ENCODE assay signal across 8 mouse cellular contexts in genomic region chr11:116814076-116814883, GRCm38 (mm10). TPM values are rescaled to one million over a fixed set of nuclear protein-coding genes. Genes with fewer than 3 reads are reported as not detected.
DNase-seq lines count a peak whose midpoint lies in the region; ATAC-seq and TF ChIP-seq lines count a peak whose summit lies in the region.

No protein-coding gene starts in this region.

- no peaks in the 10 kb centered on the region for H3K9me3 ChIP-seq in intestine, postnatal 0 days (ENCODE audit: control insufficient read depth)
- no peaks in the 10 kb centered on the region for H3K9me3 ChIP-seq in lung, embryonic 15.5 days

- peak; percentile 25 for DNase-seq in cerebellum, adult 9-10 months
- no peak for DNase-seq in cerebellum, adult 8-10 months
- DNase-seq in embryo, embryonic 10.5 days (ENCODE audit: low spot score), result peak; percentile 78
- DNase-seq in heart, adult 11 months, result peak; percentile 99
- DNase-seq in skeletal muscle tissue, adult 2 months (ENCODE audit: low read depth, low spot score), result peak; percentile 78
- DNase-seq in left cerebral cortex, adult 8-10 months (ENCODE audit: low spot score in 2 of 2), result no peak

- ATAC-seq in intestine, postnatal 0 days, result no peak
- ATAC-seq in lung, embryonic 15.5 days (ENCODE audit: borderline replicate concordance, extremely low read depth, low FRiP score, low TSS enrichment), result peak; percentile 86

- no peaks in the 10 kb centered on the region for H3K27me3 ChIP-seq in intestine, postnatal 0 days (replicated peaks; ENCODE audit: control insufficient read depth, insufficient read depth, low read length)
- H3K27me3 ChIP-seq in lung, embryonic 15.5 days, result no peaks in the 10 kb centered on the region; the same call in 1 of the 2 replicates

- peaks cover 10% of the 10 kb centered on the region; the same call in 1 of the 2 replicates for H3K36me3 ChIP-seq in intestine, postnatal 0 days (ENCODE audit: control insufficient read depth, insufficient read depth)
- H3K36me3 ChIP-seq in lung, embryonic 15.5 days, result no peaks in the 10 kb centered on the region

- no peak overlapping the region for H3K4me3 ChIP-seq in intestine, postnatal 0 days (ENCODE audit: low read depth, low read length)
- H3K4me3 ChIP-seq in lung, embryonic 15.5 days, result no peak overlapping the region

- TF ChIP-seq CTCF in intestine, postnatal 0 days (IDR thresholded peaks at IDR 0.05; ENCODE audit: low read depth), result peak; percentile 13; the same call in 1 of the 2 replicates

- H3K4me2 ChIP-seq in intestine, postnatal 0 days (replicated peaks; ENCODE audit: low read depth), result peak overlapping the region; percentile 24; the same call in 1 of the 2 replicates
- H3K4me2 ChIP-seq in lung, embryonic 15.5 days, result peak overlapping the region; percentile 36

- H3K4me1 ChIP-seq in intestine, postnatal 0 days (replicated peaks; ENCODE audit: control insufficient read depth, insufficient read depth, low read length), result peaks cover 14% of the 10 kb centered on the region
- peaks cover 50% of the 10 kb centered on the region for H3K4me1 ChIP-seq in lung, embryonic 15.5 days

- 0 out of 2 replicates have a peak overlapping the region, but pooled peaks have one; percentile 13 for H3K9ac ChIP-seq in intestine, postnatal 0 days (ENCODE audit: low read depth, low read length)
- no peak overlapping the region for H3K9ac ChIP-seq in lung, embryonic 15.5 days

- H3K27ac ChIP-seq in intestine, postnatal 0 days (ENCODE audit: low read depth, low read length), result peak overlapping the region; percentile 37
- peak overlapping the region; percentile 91 for H3K27ac ChIP-seq in lung, embryonic 15.5 days

- WGBS in intestine, postnatal 0 days, result 32% methylated on average over 20 of the region's 20 CpGs
- whole genome bisulfite sequencing in lung, embryonic 15.5 days, result 21% methylated on average over 20 of the region's 20 CpGs

RNA-seq across cellular contexts. Expression of gene Mxra7, which starts 13.6 kb away (rescaled TPM):
- 33.6 and 39.4 TPM in 2 replicates for polyA plus RNA-seq in intestine, postnatal 0 days (2015; fragmentation: Nextera tagmentation; extraction: Ambion mirVana)
- 18.8 and 19.0 TPM in 2 replicates for polyA plus RNA-seq in lung, embryonic 15.5 days (2015; fragmentation: Nextera tagmentation; extraction: Ambion mirVana)
- total RNA-seq in left cerebral cortex, adult 8-10 months (2022), result 10 to 100 TPM; 20.0 to 23.0 (median 22.2) TPM

RNA-seq across cellular contexts. Expression of gene Mettl23, which starts 28.8 kb away (rescaled TPM):
- polyA plus RNA-seq in intestine, postnatal 0 days (2015; fragmentation: Nextera tagmentation; extraction: Ambion mirVana), result 34.1 and 37.1 TPM in 2 replicates
- polyA plus RNA-seq in lung, embryonic 15.5 days (2015; fragmentation: Nextera tagmentation; extraction: Ambion mirVana), result 61.3 and 61.9 TPM in 2 replicates
- total RNA-seq in left cerebral cortex, adult 8-10 months (2022), result 10 to 100 TPM; 20.2 to 24.3 (median 22.2) TPM

RNA-seq across cellular contexts. Expression of gene Jmjd6, which starts 29.0 kb away (rescaled TPM):
- 44.4 and 44.7 TPM in 2 replicates for polyA plus RNA-seq in intestine, postnatal 0 days (2015; fragmentation: Nextera tagmentation; extraction: Ambion mirVana)
- polyA plus RNA-seq in lung, embryonic 15.5 days (2015; fragmentation: Nextera tagmentation; extraction: Ambion mirVana), result 64.2 and 65.7 TPM in 2 replicates
- total RNA-seq in left cerebral cortex, adult 8-10 months (2022), result 10 to 100 TPM; 26.6 to 30.4 (median 28.8) TPM

RNA-seq across cellular contexts. Expression of gene Mfsd11, which starts 38.0 kb away (rescaled TPM):
- 100 and 109 TPM in 2 replicates for polyA plus RNA-seq in intestine, postnatal 0 days (2015; fragmentation: Nextera tagmentation; extraction: Ambion mirVana)
- 30.3 and 30.5 TPM in 2 replicates for polyA plus RNA-seq in lung, embryonic 15.5 days (2015; fragmentation: Nextera tagmentation; extraction: Ambion mirVana)
- 10 to 100 TPM; 40.9 to 46.2 (median 43.0) TPM for total RNA-seq in left cerebral cortex, adult 8-10 months (2022)

RNA-seq across cellular contexts. Expression of gene Srsf2, which starts 38.6 kb away (rescaled TPM):
- polyA plus RNA-seq in intestine, postnatal 0 days (2015; fragmentation: Nextera tagmentation; extraction: Ambion mirVana), result 354 and 366 TPM in 2 replicates
- polyA plus RNA-seq in lung, embryonic 15.5 days (2015; fragmentation: Nextera tagmentation; extraction: Ambion mirVana), result 857 and 876 TPM in 2 replicates
- 100 to 1,000 TPM; 141 to 164 (median 155) TPM for total RNA-seq in left cerebral cortex, adult 8-10 months (2022)

Comparison
In these comparisons a context has a peak if more than half of its experiments do, and no peak if none do; other contexts are left out.
1. DNase-seq: peak in cerebellum, adult 9-10 months (single experiment), embryo, embryonic 10.5 days (single experiment), heart, adult 11 months (single experiment) and skeletal muscle tissue, adult 2 months (single experiment); none in cerebellum, adult 8-10 months (single experiment) and left cerebral cortex, adult 8-10 months (0 of 2).